Mouse (Mus musculus): Measurements from ENCODE around the gene Gipc2. TPM values are rescaled to one million over a fixed set of nuclear protein-coding genes. Genes with fewer than 3 reads are reported as not detected.

Gipc2 gene
- polyA plus RNA-seq, 1 experiment from 2014 or later, result 17.8 TPM

DNA sequence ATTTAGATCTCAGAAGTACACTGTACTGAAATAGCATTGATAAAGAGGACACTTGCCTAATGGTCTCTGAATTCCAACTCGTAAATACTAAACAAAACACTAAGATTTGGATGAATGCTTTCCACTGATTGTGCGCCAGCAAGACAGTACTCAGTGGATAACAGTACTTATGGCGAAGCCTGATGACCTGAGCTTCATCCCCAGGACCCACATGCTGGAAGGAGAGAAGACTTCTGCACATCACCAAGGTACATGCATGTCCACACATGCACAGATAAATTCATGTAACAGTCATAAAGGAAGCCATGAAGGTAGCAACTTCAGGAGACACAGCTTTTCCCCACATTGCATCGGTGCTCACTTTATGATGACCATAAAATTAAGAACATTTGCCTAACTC is 12.8 kb upstream of the Gipc2 start:
- Histone ChIP-seq H3K4me1 (ENCODE audit: control insufficient read depth, low read depth, low read length) (no peaks in the 10 kb centered on the region), H3K4me2 (ENCODE audit: low read depth, low read length) (no peak overlapping the region), H3K9ac (ENCODE audit: low read depth, low read length) (no peak overlapping the region), H3K27ac (ENCODE audit: low read length) (no peak overlapping the region), H3K9me3 (replicated peaks; ENCODE audit: control insufficient read depth, low read length) (no peaks in the 10 kb centered on the region), H3K36me3 (ENCODE audit: control insufficient read depth, insufficient read depth) (peaks cover 18% of the 10 kb centered on the region), H3K27me3 (ENCODE audit: control insufficient read depth, insufficient read depth, low read depth, low read length) (no peaks in the 10 kb centered on the region), H3K4me3 (ENCODE audit: low read depth, low read length) (no peak overlapping the region)
- WGBS (ENCODE audit: insufficient replicate concordance), result 81% methylated on average over 4 of the region's 4 CpGs
- ATAC-seq (ENCODE audit: low read depth), result no peak

- Histone ChIP-seq H3K27ac (ENCODE audit: low read length) (no peak overlapping the region), H3K4me3 (ENCODE audit: low read depth, low read length) (no peak overlapping the region), H3K27me3 (ENCODE audit: control insufficient read depth, insufficient read depth, low read depth, low read length) (peaks cover 8% of the 10 kb centered on the region), H3K4me2 (ENCODE audit: low read depth, low read length) (no peak overlapping the region), H3K9ac (ENCODE audit: low read depth, low read length) (no peak overlapping the region), H3K9me3 (replicated peaks; ENCODE audit: control insufficient read depth, low read length) (no peaks in the 10 kb centered on the region), H3K4me1 (ENCODE audit: control insufficient read depth, low read depth, low read length) (peaks cover 11% of the 10 kb centered on the region), H3K36me3 (ENCODE audit: control insufficient read depth, insufficient read depth) (no peaks in the 10 kb centered on the region)
- no peak for ATAC-seq (ENCODE audit: low read depth)
- 71% methylated on average over 7 of the region's 7 CpGs for WGBS (ENCODE audit: insufficient replicate concordance)
These were observed 6.4 kb upstream of the Gipc2 start for GRCm38 (mm10) chr3:152172322-152172935.

DNA sequence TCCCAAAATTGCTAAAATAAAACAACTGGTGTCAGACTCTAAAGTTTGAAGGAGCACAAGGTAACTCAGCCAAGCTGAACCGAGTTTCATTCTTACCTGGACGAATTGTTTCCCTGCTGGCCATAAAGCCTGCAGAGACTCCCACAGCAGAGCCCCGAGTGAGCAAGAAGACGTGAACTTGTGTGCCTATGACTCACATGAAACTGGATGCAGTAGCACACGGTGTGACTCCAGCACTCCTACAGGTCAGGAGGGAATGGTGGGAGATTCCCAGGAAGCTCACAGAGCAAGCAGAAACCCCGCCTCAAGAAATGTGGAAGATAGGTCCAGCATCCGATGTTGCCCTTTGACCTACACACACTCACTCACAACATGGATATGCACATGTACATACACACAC is 5.8 kb upstream of the Gipc2 start:
- H3K9me3 ChIP-seq (replicated peaks; ENCODE audit: control insufficient read depth, low read length), result no peaks in the 10 kb centered on the region
- H3K4me3 ChIP-seq (ENCODE audit: low read depth, low read length), result no peak overlapping the region
- no peak overlapping the region for H3K27ac ChIP-seq (ENCODE audit: low read length)
- H3K27me3 ChIP-seq (ENCODE audit: control insufficient read depth, insufficient read depth, low read depth, low read length), result peaks cover 13% of the 10 kb centered on the region
- no peak overlapping the region for H3K9ac ChIP-seq (ENCODE audit: low read depth, low read length)
- peaks cover 11% of the 10 kb centered on the region for H3K4me1 ChIP-seq (ENCODE audit: control insufficient read depth, low read depth, low read length)
- 54% methylated on average over 7 of the region's 7 CpGs for WGBS (ENCODE audit: insufficient replicate concordance)
- no peak for ATAC-seq (ENCODE audit: low read depth)
- H3K4me2 ChIP-seq (ENCODE audit: low read depth, low read length), result no peak overlapping the region
- no peaks in the 10 kb centered on the region for H3K36me3 ChIP-seq (ENCODE audit: control insufficient read depth, insufficient read depth)

DNA sequence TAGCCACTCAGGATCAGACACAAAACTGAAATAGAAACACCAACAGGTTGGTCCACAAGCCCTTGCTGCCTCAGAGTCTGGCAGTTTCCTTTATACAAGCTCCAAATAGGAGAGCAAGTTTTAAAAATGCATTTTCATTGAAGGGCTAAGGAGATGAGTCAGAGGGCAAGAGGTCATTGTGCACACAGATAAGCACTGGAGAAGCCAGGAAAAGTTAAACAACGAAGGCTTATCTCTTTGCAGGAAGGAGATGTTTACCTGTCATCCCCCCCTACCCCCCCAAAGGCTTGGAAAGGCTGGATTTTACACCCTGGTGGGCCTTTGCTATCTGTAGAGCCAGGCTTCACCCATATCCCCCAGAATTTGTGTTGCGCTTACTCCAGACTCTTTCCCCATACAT is 5.2 kb upstream of the Gipc2 start:
- Histone ChIP-seq H3K4me3 (ENCODE audit: low read depth, low read length) (no peak overlapping the region), H3K9me3 (replicated peaks; ENCODE audit: control insufficient read depth, low read length) (no peaks in the 10 kb centered on the region), H3K4me1 (ENCODE audit: control insufficient read depth, low read depth, low read length) (peaks cover 11% of the 10 kb centered on the region), H3K27ac (ENCODE audit: low read length) (no peak overlapping the region), H3K4me2 (ENCODE audit: low read depth, low read length) (no peak overlapping the region), H3K27me3 (ENCODE audit: control insufficient read depth, insufficient read depth, low read depth, low read length) (peaks cover 20% of the 10 kb centered on the region), H3K9ac (ENCODE audit: low read depth, low read length) (no peak overlapping the region), H3K36me3 (ENCODE audit: control insufficient read depth, insufficient read depth) (no peaks in the 10 kb centered on the region)
- WGBS (ENCODE audit: insufficient replicate concordance), result 33% methylated on average over 2 of the region's 2 CpGs
- ATAC-seq (ENCODE audit: low read depth), result no peak

DNA sequence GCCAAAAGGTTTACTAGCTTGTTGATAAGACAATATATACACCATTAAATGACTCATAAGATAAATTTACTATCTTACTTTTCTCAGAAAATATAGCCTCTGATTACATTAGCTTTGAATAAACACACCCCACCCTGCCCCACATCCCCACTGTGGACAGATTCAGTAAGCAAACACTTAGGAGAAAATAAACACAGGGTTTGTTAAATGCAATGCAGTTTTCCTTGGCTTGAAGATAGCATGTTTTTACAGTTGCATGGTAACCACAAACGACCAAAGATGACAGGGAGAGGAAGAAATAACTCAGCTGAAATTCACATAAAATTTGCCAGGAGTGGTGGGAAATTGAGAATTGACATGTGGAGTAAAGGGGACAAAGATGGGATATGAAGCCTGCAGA is 4.4 kb upstream of the Gipc2 start:
- ATAC-seq (ENCODE audit: low read depth), result no peak
- no peak overlapping the region for H3K27ac ChIP-seq (ENCODE audit: low read length)
- peaks cover 14% of the 10 kb centered on the region for H3K4me1 ChIP-seq (ENCODE audit: control insufficient read depth, low read depth, low read length)

DNA sequence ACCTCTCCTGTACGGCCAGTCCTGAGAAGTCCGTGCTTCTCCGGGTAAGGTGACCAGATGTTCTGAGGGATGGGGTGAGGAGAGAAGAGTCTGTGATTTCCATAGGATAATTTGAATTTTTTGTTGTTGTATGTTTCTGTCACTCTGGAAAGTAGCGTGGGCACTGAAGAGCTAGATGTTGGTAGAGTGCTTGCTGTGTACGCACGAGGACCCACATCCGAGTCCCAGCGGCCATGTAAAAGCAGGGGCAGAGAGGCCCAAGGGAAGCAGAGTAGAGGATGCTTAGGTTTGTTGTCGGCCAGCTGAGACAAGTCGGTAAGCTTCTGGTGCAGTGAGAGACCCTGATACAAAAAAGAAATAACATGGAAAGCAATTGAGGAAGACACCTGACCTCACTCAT is 2.0 kb upstream of the Gipc2 start:
- Histone ChIP-seq H3K36me3 (ENCODE audit: control insufficient read depth, insufficient read depth) (no peaks in the 10 kb centered on the region), H3K4me2 (ENCODE audit: low read depth, low read length) (no peak overlapping the region), H3K9ac (ENCODE audit: low read depth, low read length) (no peak overlapping the region), H3K27ac (ENCODE audit: low read length) (no peak overlapping the region), H3K27me3 (ENCODE audit: control insufficient read depth, insufficient read depth, low read depth, low read length) (peaks cover 41% of the 10 kb centered on the region), H3K9me3 (replicated peaks; ENCODE audit: control insufficient read depth, low read length) (no peaks in the 10 kb centered on the region), H3K4me3 (ENCODE audit: low read depth, low read length) (no peak overlapping the region), H3K4me1 (ENCODE audit: control insufficient read depth, low read depth, low read length) (peaks cover 14% of the 10 kb centered on the region)
- no peak for ATAC-seq (ENCODE audit: low read depth)
- 77% methylated on average over 10 of the region's 10 CpGs for WGBS (ENCODE audit: insufficient replicate concordance)

More for the DNA sequence above, 4.4 kb upstream of the Gipc2 start:
- Histone ChIP-seq H3K9me3 (replicated peaks; ENCODE audit: control insufficient read depth, low read length) (no peaks in the 10 kb centered on the region), H3K4me3 (ENCODE audit: low read depth, low read length) (no peak overlapping the region), H3K9ac (ENCODE audit: low read depth, low read length) (no peak overlapping the region), H3K36me3 (ENCODE audit: control insufficient read depth, insufficient read depth) (no peaks in the 10 kb centered on the region), H3K27me3 (ENCODE audit: control insufficient read depth, insufficient read depth, low read depth, low read length) (peaks cover 28% of the 10 kb centered on the region), H3K4me2 (ENCODE audit: low read depth, low read length) (no peak overlapping the region)
- WGBS (ENCODE audit: insufficient replicate concordance), result 5% methylated on average over 1 of the region's 1 CpGs

GRCm38 (mm10) chr3:152166699-152167451 is 845 bp upstream of the Gipc2 start:
- H3K9me3 ChIP-seq (replicated peaks; ENCODE audit: control insufficient read depth, low read length), result no peaks in the 10 kb centered on the region
- H3K4me2 ChIP-seq (ENCODE audit: low read depth, low read length), result no peak overlapping the region
- no peaks in the 10 kb centered on the region for H3K36me3 ChIP-seq (ENCODE audit: control insufficient read depth, insufficient read depth)
- H3K27ac ChIP-seq (ENCODE audit: low read length), result no peak overlapping the region
- peaks cover 14% of the 10 kb centered on the region for H3K4me1 ChIP-seq (ENCODE audit: control insufficient read depth, low read depth, low read length)
- peaks cover 41% of the 10 kb centered on the region for H3K27me3 ChIP-seq (ENCODE audit: control insufficient read depth, insufficient read depth, low read depth, low read length)
- no peak overlapping the region for H3K9ac ChIP-seq (ENCODE audit: low read depth, low read length)
- H3K4me3 ChIP-seq (ENCODE audit: low read depth, low read length), result no peak overlapping the region
- 13% methylated on average over 29 of the region's 29 CpGs for WGBS (ENCODE audit: insufficient replicate concordance)
- ATAC-seq (ENCODE audit: low read depth), result no peak

- peak; percentile 77 for ATAC-seq (ENCODE audit: low read depth)
- peaks cover 7% of the 10 kb centered on the region for H3K4me1 ChIP-seq (ENCODE audit: control insufficient read depth, low read depth, low read length)
- 3% methylated on average over 53 of the region's 53 CpGs for WGBS (ENCODE audit: insufficient replicate concordance)
- peak overlapping the region; percentile 53 for H3K4me2 ChIP-seq (ENCODE audit: low read depth, low read length)
- peak overlapping the region; percentile 18; the same call in 1 of the 2 replicates for H3K27ac ChIP-seq (ENCODE audit: low read length)
- H3K9ac ChIP-seq (ENCODE audit: low read depth, low read length), result peak overlapping the region; percentile 32; the same call in 1 of the 2 replicates
- H3K36me3 ChIP-seq (ENCODE audit: control insufficient read depth, insufficient read depth), result no peaks in the 10 kb centered on the region
- peaks cover 41% of the 10 kb centered on the region for H3K27me3 ChIP-seq (ENCODE audit: control insufficient read depth, insufficient read depth, low read depth, low read length)
- peak overlapping the region; percentile 52 for H3K4me3 ChIP-seq (ENCODE audit: low read depth, low read length)
- H3K9me3 ChIP-seq (replicated peaks; ENCODE audit: control insufficient read depth, low read length), result no peaks in the 10 kb centered on the region
These were observed 505 bp downstream of the Gipc2 start for GRCm38 (mm10) chr3:152165351-152166098.

GRCm38 (mm10) chr3:152165014-152165350 is 1.0 kb downstream of the Gipc2 start:
- Histone ChIP-seq H3K27me3 (ENCODE audit: control insufficient read depth, insufficient read depth, low read depth, low read length) (peaks cover 41% of the 10 kb centered on the region), H3K36me3 (ENCODE audit: control insufficient read depth, insufficient read depth) (no peaks in the 10 kb centered on the region), H3K4me2 (ENCODE audit: low read depth, low read length) (peak overlapping the region; percentile 53), H3K27ac (ENCODE audit: low read length) (no peak overlapping the region), H3K9ac (ENCODE audit: low read depth, low read length) (no peak overlapping the region), H3K4me1 (ENCODE audit: control insufficient read depth, low read depth, low read length) (peaks cover 5% of the 10 kb centered on the region), H3K9me3 (replicated peaks; ENCODE audit: control insufficient read depth, low read length) (no peaks in the 10 kb centered on the region), H3K4me3 (ENCODE audit: low read depth, low read length) (peak overlapping the region; percentile 52)
- ATAC-seq (ENCODE audit: low read depth), result no peak
- WGBS (ENCODE audit: insufficient replicate concordance), result 28% methylated on average over 9 of the region's 9 CpGs

Data from liver, embryonic 16.5 days (tissue).